Comparison of ENCODE assay signal across 9 mouse cellular contexts in the genomic region with DNA sequence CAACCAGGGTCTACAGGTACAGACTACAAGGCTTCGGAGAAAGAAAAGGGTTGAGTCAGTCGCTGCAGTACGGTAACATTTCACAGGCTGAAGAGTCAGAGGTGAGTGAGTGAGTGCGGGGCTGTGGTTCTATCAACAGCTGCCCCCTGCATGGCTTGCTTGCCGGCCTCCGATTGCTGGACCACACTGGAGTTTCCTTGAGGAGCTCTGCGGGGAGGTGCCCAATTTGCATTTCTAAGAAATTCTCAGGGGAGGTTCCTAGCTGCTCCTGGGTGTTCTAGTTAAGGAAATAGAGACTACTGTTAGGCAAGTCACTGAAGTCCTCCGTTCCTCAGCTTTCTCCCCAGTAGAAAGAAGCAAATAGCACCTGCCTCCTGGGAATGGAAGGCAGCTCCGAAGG. TPM values are rescaled to one million over a fixed set of nuclear protein-coding genes. Genes with fewer than 3 reads are reported as not detected.
DNase-seq lines count a peak whose midpoint lies in the region; ATAC-seq and TF ChIP-seq lines count a peak whose summit lies in the region.
"Had no signal": no experiment of that assay in that cellular context is flagged by ENCODE, and none has a peak within 500 bp of the region (broad histone marks: within the 10 kb centered on the region; RNA-seq: fewer than 3 reads in every experiment).

No protein-coding gene starts in this region.

- H3K27me3 ChIP-seq in cerebellum, adult 2 months (ENCODE audit: control insufficient read depth, insufficient read depth, low read length), result no peaks in the 10 kb centered on the region
- no peaks in the 10 kb centered on the region for H3K27me3 ChIP-seq in thymus, adult 2 months (ENCODE audit: control insufficient read depth, insufficient read depth, low read length)
- H3K27me3 ChIP-seq in liver, embryonic 12.5 days (replicated peaks), result no peaks in the 10 kb centered on the region

- peaks cover 34% of the 10 kb centered on the region for H3K4me1 ChIP-seq in cerebellum, adult 2 months (ENCODE audit: control insufficient read depth, insufficient read depth, low read length)
- peaks cover 30% of the 10 kb centered on the region for H3K4me1 ChIP-seq in thymus, adult 2 months (replicated peaks; ENCODE audit: control insufficient read depth, insufficient read depth, low read length)
- peaks cover 70% of the 10 kb centered on the region for H3K4me1 ChIP-seq in liver, embryonic 12.5 days

- no peak overlapping the region for H3K27ac ChIP-seq in cerebellum, adult 2 months (ENCODE audit: insufficient read depth, low read length)
- no peak overlapping the region for H3K27ac ChIP-seq in thymus, adult 2 months (ENCODE audit: control insufficient read depth, insufficient read depth, low read length)
- peak overlapping the region; percentile 97 for H3K27ac ChIP-seq in liver, embryonic 12.5 days

- TF ChIP-seq CTCF in cerebellum, adult 2 months (IDR thresholded peaks at IDR 0.05; ENCODE audit: borderline replicate concordance, insufficient read depth, low read depth, low read length), result no peak
- no peak for TF ChIP-seq CTCF in thymus, adult 2 months (IDR thresholded peaks at IDR 0.05; ENCODE audit: borderline replicate concordance, control insufficient read depth, extremely low read depth, insufficient read depth, low read length, poor library complexity)

- H3K9ac ChIP-seq in liver, embryonic 12.5 days, result peak overlapping the region; percentile 93

- 62% methylated on average over 9 of the region's 9 CpGs for WGBS in cerebellum, adult 2 months
- WGBS in thymus, adult 2 months, result 17% methylated on average over 9 of the region's 9 CpGs
- WGBS in liver, embryonic 12.5 days (ENCODE audit: insufficient replicate concordance), result 54% methylated on average over 9 of the region's 9 CpGs

- peak overlapping the region; percentile 89 for H3K4me2 ChIP-seq in liver, embryonic 12.5 days

- DNase-seq in cerebellum, adult 2 months, result no peak
- no peak for DNase-seq in cerebellum, adult 18-20 months
- no peak for DNase-seq in thymus, adult 2 months
- DNase-seq in thymus, postnatal 14 days, result no peak
- DNase-seq in layer of hippocampus, postnatal 14 days (ENCODE audit: low spot score in 2 of 2), result no peak
- DNase-seq in cerebellum, adult 8-10 months, result no peak
- no peak for DNase-seq in T-cell, adult 2 months (ENCODE audit: low spot score)

- H3K9me3 ChIP-seq in liver, embryonic 12.5 days (replicated peaks), result no peaks in the 10 kb centered on the region

- no peak for ATAC-seq in liver, embryonic 12.5 days

- no peaks in the 10 kb centered on the region for H3K36me3 ChIP-seq in thymus, adult 2 months (ENCODE audit: control insufficient read depth, insufficient read depth, low read length)
- peaks cover 46% of the 10 kb centered on the region for H3K36me3 ChIP-seq in liver, embryonic 12.5 days

- H3K4me3 ChIP-seq in cerebellum, adult 2 months (replicated peaks; ENCODE audit: insufficient read depth, low read depth, low read length), result peak overlapping the region; percentile 23
- H3K4me3 ChIP-seq in thymus, adult 2 months (ENCODE audit: control insufficient read depth, insufficient read depth, low read length), result peak overlapping the region; percentile 82
- peak overlapping the region; percentile 94 for H3K4me3 ChIP-seq in liver, embryonic 12.5 days

- no peak for TF ChIP-seq POLR2A in cerebellum, adult 2 months (IDR thresholded peaks at IDR 0.05; ENCODE audit: borderline replicate concordance, insufficient read depth, low read length)
- no peak for TF ChIP-seq POLR2A in thymus, adult 2 months (IDR thresholded peaks at IDR 0.05; ENCODE audit: control insufficient read depth, extremely low read depth, insufficient read depth, low read length, poor library complexity)

RNA-seq across cellular contexts. Expression of gene Eef2k, which starts 2.1 kb away (rescaled TPM):
- polyA plus RNA-seq in cerebellum, adult 2 months (2012; rRNA removed), result 32.0 and 42.3 TPM in 2 replicates
- 26.2 and 29.5 TPM in 2 replicates for polyA plus RNA-seq in thymus, adult 2 months (2012; rRNA removed)
- polyA plus RNA-seq in liver, embryonic 12.5 days (2016; fragmentation: Nextera tagmentation; extraction: Ambion mirVana), result 44.3 and 45.0 TPM in 2 replicates
- total RNA-seq in layer of hippocampus, postnatal 14 days (2021), result 10 to 100 TPM; 35.5 to 38.1 TPM

RNA-seq across cellular contexts. Expression of gene Gm5737, which starts 32.5 kb away (rescaled TPM):
- 0.08 TPM in 1 of 2 replicates, not detected in the other for polyA plus RNA-seq in cerebellum, adult 2 months (2012; rRNA removed)
- polyA plus RNA-seq in thymus, adult 2 months (2012; rRNA removed), result 0.08 TPM in 1 of 2 replicates, not detected in the other
- not detected in 2 replicates for polyA plus RNA-seq in liver, embryonic 12.5 days (2016; fragmentation: Nextera tagmentation; extraction: Ambion mirVana)
- total RNA-seq in layer of hippocampus, postnatal 14 days (2021), result not detected
- polyA plus RNA-seq: large intestine, adult 2 months had no signal

Comparison
In these comparisons a context has a peak if more than half of its experiments do, and no peak if none do; other contexts are left out.
1. H3K4me3 ChIP-seq: peak in every context shown above with its lines; median percentile 94 in liver, embryonic 12.5 days; 82 in thymus, adult 2 months; 23 in cerebellum, adult 2 months.